Mouse (Mus musculus) limb, embryonic 14.5 days (tissue): Measurements from ENCODE around the gene Vmn2r72. TPM values are rescaled to one million over a fixed set of nuclear protein-coding genes. Genes with fewer than 3 reads are reported as not detected.

Experiments
- ATAC-seq: fragments of 200-750 bp; cut with Nextera tagmentation; 2 replicates; pipeline ENCODE4 v1.8.0; 2017; ENCODE audit warnings: low read depth, moderate number of reproducible peaks, moderate TSS enrichment; ENCODE audit not compliant: low FRiP score
- DNase-seq: peaks from one replicate; pipeline ENCODE4 v3.0.0-alpha.2; 2015; ENCODE audit warnings: low spot score
- H3K27ac ChIP-seq: fragments of 300-500 bp; sonication (generic); replicated peaks from 2 replicates; pipeline ENCODE4 v1.5.1; 2014; ENCODE audit warnings: low read depth, mild to moderate bottlenecking, low read length, moderate library complexity, mixed read lengths
- H3K27me3 ChIP-seq: fragments of 300-500 bp; sonication (generic); 2 replicates; pipeline ENCODE4 v1.6.1; 2014; ENCODE audit warnings: low read length, mixed read lengths; ENCODE audit not compliant: control insufficient read depth, insufficient read depth
- H3K36me3 ChIP-seq: fragments of 300-500 bp; sonication (generic); 2 replicates; pipeline ENCODE4 v1.6.1; 2014; ENCODE audit warnings: mild to moderate bottlenecking, low read length, moderate library complexity, mixed read lengths; ENCODE audit not compliant: control insufficient read depth, insufficient read depth
- H3K4me1 ChIP-seq: fragments of 300-500 bp; sonication (generic); 2 replicates; pipeline ENCODE4 v1.6.1; 2014; ENCODE audit warnings: antibody characterized with exemption, low read length, mixed read lengths; ENCODE audit not compliant: control insufficient read depth, insufficient read depth
- H3K4me2 ChIP-seq: fragments of 300-500 bp; sonication (generic); replicated peaks from 2 replicates; pipeline ENCODE4 v1.6.1; 2014; ENCODE audit warnings: low read depth, mild to moderate bottlenecking, low read length, moderate library complexity; ENCODE audit not compliant: severe bottlenecking
- H3K4me3 ChIP-seq: fragments of 300-500 bp; sonication (generic); replicated peaks from 2 replicates; pipeline ENCODE4 v1.5.1; 2014; ENCODE audit warnings: low read length
- H3K9ac ChIP-seq: fragments of 300-500 bp; sonication (generic); 2 replicates; pipeline ENCODE4 v1.6.1; 2014; ENCODE audit warnings: mild to moderate bottlenecking, low read depth, low read length, moderate library complexity; ENCODE audit not compliant: severe bottlenecking
- H3K9me3 ChIP-seq: fragments of 300-500 bp; sonication (generic); 2 replicates; pipeline ENCODE4 v1.6.1; 2016; ENCODE audit warnings: low read length; ENCODE audit not compliant: control insufficient read depth
- POLR2A ChIP-seq: fragments of 200-500 bp; IDR thresholded peaks from 2 replicates; pipeline ENCODE4 v1.8.0; 2012; ENCODE audit warnings: inconsistent platforms, mild to moderate bottlenecking, moderate library complexity, borderline replicate concordance; ENCODE audit not compliant: insufficient read depth, insufficient read length; ENCODE audit errors: extremely low read depth
- WGBS: fragments of 180-500 bp; shearing (Covaris S2); extraction: QIAGEN DNeasy Blood & Tissue Kit; methylation state at CpG from one replicate; pipeline ENCODE4 v1.1.7; 2014; 5-methylcytosine and 5-hydroxymethylcytosine counted together
- polyA plus RNA-seq, 2 experiments: library from polyadenylated mRNA; depleted of rRNA in 1 of 2; stranded (reverse) in 1 of 2; unstranded in 1 of 2; fragments of >200 nt; fragmentation: Nextera tagmentation in 1 of 2; extraction: Ambion mirVana in 1 of 2; gene quantifications; 2 replicates each; pipeline versions ENCODE4 v1.2.1 to v1.2.3; 2012 to 2014

Vmn2r72 gene
- polyA plus RNA-seq (2012; rRNA removed) (not detected in 2 replicates), polyA plus RNA-seq (2014; fragmentation: Nextera tagmentation; extraction: Ambion mirVana) (not detected in 2 replicates)

DNA sequence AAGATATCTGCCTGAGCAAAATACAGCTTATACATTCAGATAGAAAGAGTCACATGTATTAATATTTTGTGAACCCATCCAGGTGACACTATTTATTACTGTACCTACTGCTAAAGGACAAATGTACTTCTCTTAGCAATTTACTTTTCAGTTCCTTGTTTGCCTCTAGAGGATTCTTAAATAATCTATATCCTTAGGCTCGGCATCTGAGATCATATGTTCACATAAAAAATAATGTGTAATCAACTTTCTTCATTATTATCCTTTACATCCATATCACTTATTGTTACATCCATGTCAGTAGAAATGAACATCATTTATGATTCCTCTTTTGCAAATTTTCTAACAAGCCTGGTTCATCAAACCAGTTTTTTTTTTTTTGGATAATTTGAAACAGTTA is at the start of gene Vmn2r72:
TSS of gene Vmn2r72 (minus strand) at position 101 of the 400 bp plus-strand sequence.
- Histone ChIP-seq H3K9me3 (no peaks in the 10 kb centered on the region), H3K4me3 (no peak within 1 kb of the TSS), H3K4me2 (no peak within 1 kb of the TSS), H3K9ac (no peak within 1 kb of the TSS), H3K27ac (no peak within 1 kb of the TSS), H3K36me3 (no peaks in the 10 kb centered on the region), H3K4me1 (no peaks in the 10 kb centered on the region), H3K27me3 (no peaks in the 10 kb centered on the region)
- no peak for TF ChIP-seq POLR2A
- no peak for ATAC-seq
- no peak for DNase-seq
- 78% methylated on average over 1 of the region's 1 CpGs for WGBS

Other genes starting within 250 kb of the Vmn2r72 start
- gene Vmn2r71, start 192.0 kb downstream of the Vmn2r72 start, polyA plus RNA-seq (2012; rRNA removed): not detected in 2 replicates
- gene Vmn2r71, start 192.0 kb downstream of the Vmn2r72 start, polyA plus RNA-seq (2014; fragmentation: Nextera tagmentation; extraction: Ambion mirVana): not detected in 2 replicates
- not detected in 2 replicates for gene Vmn2r70, start 185.9 kb downstream of the Vmn2r72 start, polyA plus RNA-seq (2012; rRNA removed)
- not detected in 2 replicates for gene Vmn2r70, start 185.9 kb downstream of the Vmn2r72 start, polyA plus RNA-seq (2014; fragmentation: Nextera tagmentation; extraction: Ambion mirVana)
- not detected in 2 replicates for gene Vmn2r73, start 121.2 kb upstream of the Vmn2r72 start, polyA plus RNA-seq (2012; rRNA removed)
- not detected in 2 replicates for gene Vmn2r73, start 121.2 kb upstream of the Vmn2r72 start, polyA plus RNA-seq (2014; fragmentation: Nextera tagmentation; extraction: Ambion mirVana)
- not detected in 2 replicates for gene Vmn2r74, start 206.5 kb upstream of the Vmn2r72 start, polyA plus RNA-seq (2012; rRNA removed)
- gene Vmn2r74, start 206.5 kb upstream of the Vmn2r72 start, polyA plus RNA-seq (2014; fragmentation: Nextera tagmentation; extraction: Ambion mirVana): not detected in 2 replicates